Mouse (Mus musculus) embryonic fibroblast, embryonic 13.5 days (primary cell): ENCODE data around the gene Spred3.

Experiments used
- CTCF ChIP-seq: IDR thresholded peaks from 2 replicates; pipeline ENCODE4 v1.5.1; 2011; ENCODE audit warnings: mild to moderate bottlenecking, control low read depth, low read length, moderate library complexity, borderline replicate concordance; ENCODE audit not compliant: insufficient read depth
- POLR2A ChIP-seq: IDR thresholded peaks from 2 replicates; pipeline ENCODE4 v1.6.1; 2011; ENCODE audit warnings: low read depth, mild to moderate bottlenecking, control low read depth, low read length, moderate library complexity

DNA sequence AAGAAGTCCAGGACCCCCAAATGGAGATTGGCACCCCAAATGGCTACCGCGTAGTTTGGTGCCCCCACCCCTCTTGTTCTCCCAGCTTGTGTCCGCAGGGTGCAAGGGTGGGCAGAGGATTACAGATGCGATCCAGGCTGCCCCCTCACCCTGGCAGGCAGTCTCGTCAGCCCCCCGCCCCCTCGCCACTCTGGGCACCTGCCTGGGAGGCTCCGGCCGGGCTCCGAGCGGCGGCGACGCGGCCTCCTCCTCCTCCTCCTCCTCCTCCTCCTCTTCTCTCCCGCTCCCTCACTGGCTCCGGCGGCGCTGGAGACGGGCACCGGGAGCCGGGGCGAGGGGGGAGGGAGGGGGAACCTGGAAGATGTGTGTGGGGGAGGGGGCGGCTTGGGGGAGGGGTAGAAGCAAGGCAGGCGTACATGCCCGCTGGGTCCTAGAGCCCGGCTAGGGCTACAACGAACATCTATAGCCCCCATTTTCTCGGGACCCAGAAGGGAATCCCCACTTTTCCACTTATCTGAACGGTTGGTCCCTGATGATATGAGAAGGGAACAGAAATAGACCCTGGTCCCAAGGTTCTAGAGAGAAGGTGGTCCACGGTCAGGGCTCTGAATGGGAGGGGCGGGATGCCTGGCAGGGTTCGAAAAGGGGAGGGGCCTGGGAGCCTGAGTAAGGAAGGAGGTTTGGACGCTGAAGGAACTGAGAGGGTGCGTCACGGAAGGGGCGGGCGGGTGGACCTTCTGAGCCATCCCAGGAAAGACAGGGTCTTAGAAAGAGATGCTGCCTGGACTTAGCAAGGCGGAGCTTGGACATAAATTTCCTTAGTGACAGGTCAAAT, 763 bp downstream of the Spred3 start:
- no peak for TF ChIP-seq CTCF
- no peak for TF ChIP-seq POLR2A
